In genomic region chr9:11380531-11380930, GRCm38 (mm10) we compare ENCODE assay signal across 17 mouse cellular contexts.
DNase-seq lines count a peak whose midpoint lies in the region; ATAC-seq and TF ChIP-seq lines count a peak whose summit lies in the region.
"Had no signal": no experiment of that assay in that cellular context is flagged by ENCODE, and none has a peak within 500 bp of the region (broad histone marks: within the 10 kb centered on the region; RNA-seq: fewer than 3 reads in every experiment).

No protein-coding gene starts in this region.

- no peak overlapping the region for H3K27ac ChIP-seq in limb, embryonic 10.5 days
- H3K27ac ChIP-seq: embryonic facial prominence, embryonic 13.5 days; hindbrain, embryonic 14.5 days; liver, embryonic 14.5 days had no signal

- DNase-seq in cerebellum, postnatal 14 days: peak; percentile 0 to 1
- DNase-seq in Patski (ENCODE audit: low read depth, low spot score): peak; percentile 65
- peak; percentile 27 for DNase-seq in limb, embryonic 10.5 days (ENCODE audit: low spot score)
- peak; percentile 57 to 63 for DNase-seq in urinary bladder, postnatal 36 days (ENCODE audit: low spot score in 2 of 2)
- DNase-seq in c-Kit-positive CD71-positive TER-119-positive erythroid progenitor cells, embryonic 14.5 days (ENCODE audit: low spot score): no peak
- DNase-seq in B cell, adult 2 months: no peak
- DNase-seq: gastrocnemius, postnatal 36 days; left cerebral cortex, postnatal 4 days; thymus, postnatal 36 days had no signal

- no peaks in the 10 kb centered on the region for H3K4me1 ChIP-seq in limb, embryonic 10.5 days
- H3K4me1 ChIP-seq: embryonic facial prominence, embryonic 13.5 days had no signal

- ATAC-seq in cerebellum, adult (ENCODE audit: insufficient number of reproducible peaks, low FRiP score, low TSS enrichment): no peak
- peak; percentile 99 for ATAC-seq in Patski
- ATAC-seq in monocyte, adult 5-6 weeks (replicated peaks; ENCODE audit: insufficient number of reproducible peaks, low FRiP score, low TSS enrichment, poor library complexity, severe bottlenecking): no peak
- ATAC-seq: activated CD4-positive, CD25-positive, alpha-beta regulatory T cell, adult 4 months; forebrain, embryonic 14.5 days; midbrain, embryonic 16.5 days had no signal

- POLR2A ChIA-PET in Patski (lab: Charles Lee): no interaction called here

- TF ChIP-seq CTCF in Patski (IDR thresholded peaks at IDR 0.05): no peak

- H3K4me3 ChIP-seq in limb, embryonic 10.5 days: no peak overlapping the region
- H3K4me3 ChIP-seq: embryonic facial prominence, embryonic 13.5 days had no signal

- H3K9me3 ChIP-seq in limb, embryonic 10.5 days (replicated peaks): no peaks in the 10 kb centered on the region
- H3K9me3 ChIP-seq: embryonic facial prominence, embryonic 13.5 days had no signal

- H3K36me3 ChIP-seq in limb, embryonic 10.5 days: no peaks in the 10 kb centered on the region
- H3K36me3 ChIP-seq: embryonic facial prominence, embryonic 13.5 days had no signal

- CTCF ChIA-PET in Patski (lab: Charles Lee): no interaction called here

- WGBS in limb, embryonic 10.5 days: 89% methylated on average over 7 of the region's 7 CpGs

- in situ Hi-C loops in Patski (cut with MboI; ENCODE audit: low pct_unique_long_range_greater_than_20kb): no loop called here

- H3K27me3 ChIP-seq in Patski: no peaks in the 10 kb centered on the region
- no peaks in the 10 kb centered on the region for H3K27me3 ChIP-seq in limb, embryonic 10.5 days (ENCODE audit: low read depth, poor library complexity, severe bottlenecking)
- H3K27me3 ChIP-seq: embryonic facial prominence, embryonic 13.5 days had no signal

Comparison
In these comparisons a context has a peak if more than half of its experiments do, and no peak if none do; other contexts are left out.
1. DNase-seq: peak in cerebellum, postnatal 14 days (2 of 2), Patski (single experiment), limb, embryonic 10.5 days (single experiment) and urinary bladder, postnatal 36 days (2 of 2); none in c-Kit-positive CD71-positive TER-119-positive erythroid progenitor cells, embryonic 14.5 days (single experiment) and B cell, adult 2 months (0 of 2).